Mouse (Mus musculus): Measurements from ENCODE around the gene 1700092M07Rik. TPM values are rescaled to one million over a fixed set of nuclear protein-coding genes. Genes with fewer than 3 reads are reported as not detected.

Gene 1700092M07Rik
- total RNA-seq, 2 experiments from 2014 or later = 0.95 TPM; not detected in 1

- peak; percentile 85 to 91 for DNase-seq
- intact Hi-C loops (cut with DNase I) = no loop called here
Measured at GRCm38 (mm10) chr19:8786008-8786781, 45.7 kb downstream of the 1700092M07Rik start, which contains the start of gene Taf6l. Gene Taf6l (minus strand): TSS chr19:8786417.

GRCm38 (mm10) chr19:8788521-8788920 is 48.0 kb downstream of the 1700092M07Rik start:
- intact Hi-C loops (cut with DNase I) = no loop called here
- no peak for DNase-seq

DNA sequence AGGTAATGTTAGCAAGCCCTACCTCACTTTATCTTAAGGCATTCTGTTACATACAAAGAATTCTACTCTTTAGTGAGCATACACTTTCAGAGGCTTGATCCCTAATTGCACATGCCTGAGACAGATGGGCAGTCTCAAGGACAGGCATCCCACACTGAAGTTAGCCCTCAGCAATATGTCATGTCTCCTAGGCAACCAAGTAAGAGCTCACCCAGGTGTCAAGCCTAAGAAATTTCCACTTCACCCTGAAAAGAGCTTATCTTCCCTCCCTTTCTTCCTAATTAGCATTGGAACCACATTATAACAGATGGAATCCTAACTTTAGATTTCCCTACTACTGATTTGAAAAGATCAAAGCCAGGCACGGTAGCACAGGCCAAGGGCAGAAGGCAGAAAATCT is 48.7 kb downstream of the 1700092M07Rik start:
- intact Hi-C loops (cut with DNase I) = no loop called here
- DNase-seq = no peak

GRCm38 (mm10) chr19:8790171-8790570 is 49.7 kb downstream of the 1700092M07Rik start:
- no peak for DNase-seq
- intact Hi-C loops (cut with DNase I) = no loop called here

Small RNA genes lying within 50 kb of the gene (microRNA-seq; reads per million reads assigned to microRNA genes)
- gene Mir6992 = 0 reads per million in 2 experiments

Other genes starting within 250 kb of the 1700092M07Rik start
- under 1 TPM; 0.05 to 0.17 TPM for gene Slc22a8, start 149.5 kb upstream of the 1700092M07Rik start, total RNA-seq (2021)
- not detected for gene Slc22a6, start 122.7 kb upstream of the 1700092M07Rik start, total RNA-seq (2021)
- under 1 TPM in 1 of 2 experiments, not detected in 1; 0.05 TPM for gene Chrm1, start 76.9 kb upstream of the 1700092M07Rik start, total RNA-seq (2021)
- 10 to 100 TPM; 39.8 to 50.9 TPM for gene Slc3a2, start 17.3 kb upstream of the 1700092M07Rik start, total RNA-seq (2021)
- gene Wdr74, start 4.9 kb upstream of the 1700092M07Rik start, total RNA-seq (2021) = 10 to 100 TPM; 19.1 to 20.1 TPM
- 10 to 100 TPM; 37.4 to 40.5 TPM for gene Stx5a, start 695 bp downstream of the 1700092M07Rik start, total RNA-seq (2021)
- 10 to 100 TPM; 59.3 to 59.5 TPM for gene Nxf1, start 16.4 kb downstream of the 1700092M07Rik start, total RNA-seq (2021)
- gene Tmem223, start 30.3 kb downstream of the 1700092M07Rik start, total RNA-seq (2021) = 100 to 1,000 TPM; 110 to 121 TPM
- gene Tmem179b, start 33.7 kb downstream of the 1700092M07Rik start, total RNA-seq (2021) = 10 to 100 TPM; 15.7 to 17.9 TPM
- gene Taf6l, start 45.7 kb downstream of the 1700092M07Rik start, total RNA-seq (2021) = 1 to 10 TPM; 7.2 to 8.9 TPM
- 10 to 100 TPM; 53.9 to 63.0 TPM for gene Polr2g, start 57.9 kb downstream of the 1700092M07Rik start, total RNA-seq (2021)
- 1 to 10 TPM; 1.2 to 2.3 TPM for gene Zbtb3, start 61.8 kb downstream of the 1700092M07Rik start, total RNA-seq (2021)
- gene Ttc9c, start 78.6 kb downstream of the 1700092M07Rik start, total RNA-seq (2021) = 10 to 100 TPM; 15.1 to 15.4 TPM
- 10 to 100 TPM; 48.5 to 51.1 TPM for gene Hnrnpul2, start 79.3 kb downstream of the 1700092M07Rik start, total RNA-seq (2021)
- gene AC129217.1, start 89.1 kb downstream of the 1700092M07Rik start, total RNA-seq (2021) = not detected
- 10 to 100 TPM; 21.3 to 28.0 TPM for gene Bscl2, start 96.7 kb downstream of the 1700092M07Rik start, total RNA-seq (2021)
- not detected for gene Gng3, start 98.5 kb downstream of the 1700092M07Rik start, total RNA-seq (2021)
- 1 to 10 TPM; 3.4 to 5.4 TPM for gene Lrrn4cl, start 110.0 kb downstream of the 1700092M07Rik start, total RNA-seq (2021)
- gene Ubxn1, start 130.8 kb downstream of the 1700092M07Rik start, total RNA-seq (2021) = 100 to 1,000 TPM; 109 to 116 TPM
- 10 to 100 TPM; 53.3 to 53.8 TPM for gene Uqcc3, start 140.2 kb downstream of the 1700092M07Rik start, total RNA-seq (2021)
- gene Lbhd1, start 143.0 kb downstream of the 1700092M07Rik start, total RNA-seq (2021) = 1 to 10 TPM; 3.9 to 6.1 TPM
- gene Gm49403, start 143.2 kb downstream of the 1700092M07Rik start, total RNA-seq (2021) = not detected
- 10 to 100 TPM; 16.0 to 16.4 TPM for gene 1810009A15Rik, start 148.1 kb downstream of the 1700092M07Rik start, total RNA-seq (2021)
- 1 to 10 TPM in 1 of 2 experiments, not detected in 1; 1.2 TPM for gene Gm49416, start 148.2 kb downstream of the 1700092M07Rik start, total RNA-seq (2021)
- 10 to 100 TPM; 12.3 to 12.9 TPM for gene Ints5, start 152.3 kb downstream of the 1700092M07Rik start, total RNA-seq (2021)
- 10 to 100 TPM; 60.6 to 63.7 TPM for gene Ganab, start 157.4 kb downstream of the 1700092M07Rik start, total RNA-seq (2021)
- gene B3gat3, start 179.7 kb downstream of the 1700092M07Rik start, total RNA-seq (2021) = 10 to 100 TPM; 37.1 to 38.0 TPM
- 10 to 100 TPM; 12.4 to 12.7 TPM for gene Rom1, start 188.6 kb downstream of the 1700092M07Rik start, total RNA-seq (2021)
- 10 to 100 TPM; 12.5 to 16.2 TPM for gene Eml3, start 188.8 kb downstream of the 1700092M07Rik start, total RNA-seq (2021)
- 10 to 100 TPM; 42.1 to 44.8 TPM for gene Mta2, start 201.2 kb downstream of the 1700092M07Rik start, total RNA-seq (2021)
- gene Tut1, start 213.1 kb downstream of the 1700092M07Rik start, total RNA-seq (2021) = 1 to 10 TPM; 7.6 TPM
- 100 to 1,000 TPM; 220 to 273 TPM for gene Eef1g, start 226.3 kb downstream of the 1700092M07Rik start, total RNA-seq (2021)
- 100 to 1,000 TPM; 288 to 310 TPM for gene Ahnak, start 248.6 kb downstream of the 1700092M07Rik start, total RNA-seq (2021)